Mouse (Mus musculus): ENCODE data around the gene Erc2.
A peak's percentile ranks its signal among the peaks of the same experiment; 100 is the strongest.

Erc2 gene

GRCm38 (mm10) chr14:27778982-27779701 lies 156.9 kb downstream of the Erc2 start:
- DNase-seq = no peak

GRCm38 (mm10) chr14:27781221-27781620 lies 159.0 kb downstream of the Erc2 start:
- no peak for DNase-seq

GRCm38 (mm10) chr14:27784826-27785225 lies 162.6 kb downstream of the Erc2 start:
- DNase-seq = no peak

GRCm38 (mm10) chr14:27785562-27785961 lies 163.3 kb downstream of the Erc2 start:
- no peak for DNase-seq

GRCm38 (mm10) chr14:27789066-27789898 lies 167.1 kb downstream of the Erc2 start:
- DNase-seq = no peak

GRCm38 (mm10) chr14:27798184-27798934 lies 176.1 kb downstream of the Erc2 start:
- no peak for DNase-seq

GRCm38 (mm10) chr14:27800766-27801165 lies 178.5 kb downstream of the Erc2 start:
- DNase-seq = no peak

GRCm38 (mm10) chr14:27803961-27804360 lies 181.7 kb downstream of the Erc2 start:
- DNase-seq = peak; percentile 13

- DNase-seq = no peak
Observed at GRCm38 (mm10) chr14:27805064-27805463, 182.8 kb downstream of the Erc2 start.

GRCm38 (mm10) chr14:27808080-27808479 lies 185.9 kb downstream of the Erc2 start:
- DNase-seq = peak; percentile 75

GRCm38 (mm10) chr14:27808523-27809114 lies 186.4 kb downstream of the Erc2 start:
- DNase-seq = no peak

GRCm38 (mm10) chr14:27810790-27811189 lies 188.6 kb downstream of the Erc2 start:
- DNase-seq = no peak

GRCm38 (mm10) chr14:27811649-27812048 lies 189.4 kb downstream of the Erc2 start:
- DNase-seq = no peak

- no peak for DNase-seq
Observed at GRCm38 (mm10) chr14:27815739-27816138, 193.5 kb downstream of the Erc2 start.

GRCm38 (mm10) chr14:27818986-27819385 lies 196.8 kb downstream of the Erc2 start:
- no peak for DNase-seq

- DNase-seq = peak; percentile 20
Observed at GRCm38 (mm10) chr14:27821801-27822200, 199.6 kb downstream of the Erc2 start.

- DNase-seq = no peak
Observed at GRCm38 (mm10) chr14:27822566-27822965, 200.3 kb downstream of the Erc2 start.

GRCm38 (mm10) chr14:27823048-27823447 lies 200.8 kb downstream of the Erc2 start:
- no peak for DNase-seq

GRCm38 (mm10) chr14:27823897-27824296 lies 201.7 kb downstream of the Erc2 start:
- DNase-seq = no peak

GRCm38 (mm10) chr14:27826829-27827228 lies 204.6 kb downstream of the Erc2 start:
- DNase-seq = no peak

- no peak for DNase-seq
Observed at GRCm38 (mm10) chr14:27828089-27828488, 205.9 kb downstream of the Erc2 start.

GRCm38 (mm10) chr14:27832196-27832595 lies 210.0 kb downstream of the Erc2 start:
- no peak for DNase-seq

GRCm38 (mm10) chr14:27835351-27835750 lies 213.1 kb downstream of the Erc2 start:
- DNase-seq = no peak
